Mouse (Mus musculus) forebrain, embryonic 14.5 days (tissue): Measurements from ENCODE around the gene Akap8l. TPM values are rescaled to one million over a fixed set of nuclear protein-coding genes. Genes with fewer than 3 reads are reported as not detected.

Experiments
- ATAC-seq: fragments of 200-750 bp; cut with Nextera tagmentation; 2 replicates; pipeline ENCODE4 v1.8.0; 2017; ENCODE audit warnings: mild to moderate bottlenecking, moderate library complexity
- DNase-seq: peaks from one replicate; pipeline ENCODE4 v3.0.0-alpha.2; 2015; ENCODE audit warnings: low spot score
- H3K27ac ChIP-seq: fragments of 300-500 bp; sonication (generic); 2 replicates; pipeline ENCODE4 v1.5.1; 2014; ENCODE audit warnings: low read depth, mild to moderate bottlenecking, control low read depth, low read length, moderate library complexity
- H3K27me3 ChIP-seq: fragments of 300-500 bp; sonication (generic); replicated peaks from 2 replicates; pipeline ENCODE4 v1.6.1; 2014; ENCODE audit warnings: low read length, control low read depth, mixed read lengths; ENCODE audit not compliant: control insufficient read depth, insufficient read depth
- H3K36me3 ChIP-seq: fragments of 300-500 bp; sonication (generic); 2 replicates; pipeline ENCODE4 v1.6.1; 2014; ENCODE audit warnings: low read length, control low read depth; ENCODE audit not compliant: control insufficient read depth, insufficient read depth
- H3K4me1 ChIP-seq: fragments of 300-500 bp; sonication (generic); 2 replicates; pipeline ENCODE4 v1.6.1; 2014; ENCODE audit warnings: antibody characterized with exemption, low read length, control low read depth; ENCODE audit not compliant: control insufficient read depth, insufficient read depth
- H3K4me2 ChIP-seq: fragments of 300-500 bp; sonication (generic); 2 replicates; pipeline ENCODE4 v1.6.1; 2014; ENCODE audit warnings: mild to moderate bottlenecking, control low read depth, low read length
- H3K4me3 ChIP-seq: fragments of 300-500 bp; sonication (generic); 2 replicates; pipeline ENCODE4 v1.5.1; 2014; ENCODE audit warnings: low read depth, low read length, control low read depth
- H3K9ac ChIP-seq: fragments of 300-500 bp; sonication (generic); 2 replicates; pipeline ENCODE4 v1.6.1; 2014; ENCODE audit warnings: mild to moderate bottlenecking, low read length, control low read depth, moderate library complexity
- H3K9me3 ChIP-seq: fragments of 300-500 bp; sonication (generic); replicated peaks from 2 replicates; pipeline ENCODE4 v1.6.1; 2016; ENCODE audit warnings: low read length, control low read depth, mixed read lengths; ENCODE audit not compliant: control insufficient read depth
- WGBS: fragments of 180-500 bp; shearing (Covaris S2); extraction: QIAGEN DNeasy Blood & Tissue Kit; methylation state at CpG from one replicate; pipeline ENCODE4 v1.1.7; 2014; 5-methylcytosine and 5-hydroxymethylcytosine counted together
- microRNA-seq: library from miRNA; unstranded; fragments of <30 nt; microRNA quantifications from one replicate; pipeline ENCODE4, GENCODE M21; 2016
- polyA plus RNA-seq: library from polyadenylated mRNA; unstranded; fragments of >200 nt; fragmentation: Nextera tagmentation; extraction: Ambion mirVana; gene quantifications from 2 replicates; pipeline ENCODE4 v1.2.1, GENCODE M21; 2014

Gene Akap8l
- polyA plus RNA-seq, 1 experiment from 2014 or later = 66.6 TPM

DNA sequence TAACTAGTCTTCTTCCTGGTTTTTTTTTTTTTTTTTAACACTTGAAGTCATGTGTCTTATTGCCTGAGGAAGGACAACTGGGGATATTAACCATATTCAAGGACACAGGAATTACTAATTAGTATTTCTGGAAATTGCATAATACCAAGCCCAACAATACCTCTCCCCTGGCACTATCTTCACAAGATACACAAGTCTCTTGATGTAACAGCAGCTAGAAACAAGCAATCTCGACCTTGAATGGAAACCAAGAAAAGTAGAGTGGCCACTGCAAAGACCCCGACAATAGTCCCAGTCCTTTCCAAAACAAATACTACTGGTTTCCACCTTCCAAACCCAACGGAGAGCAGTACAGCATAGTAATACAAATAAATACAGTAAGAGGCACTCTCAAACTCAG is 74.8 kb downstream of the Akap8l start:
- Histone ChIP-seq H3K4me2 (no peak overlapping the region), H3K36me3 (no peaks in the 10 kb centered on the region), H3K27me3 (no peaks in the 10 kb centered on the region), H3K4me1 (no peaks in the 10 kb centered on the region), H3K9ac (no peak overlapping the region), H3K9me3 (no peaks in the 10 kb centered on the region), H3K27ac (no peak overlapping the region), H3K4me3 (no peak overlapping the region)
- WGBS = 83% methylated on average over 3 of the region's 3 CpGs
- ATAC-seq (no peak), DNase-seq (no peak)

Small RNA genes lying within 50 kb of the gene (microRNA-seq; reads per million reads assigned to microRNA genes)
- not detected for gene Gm22201

Other genes with a start within 250 kb of the Akap8l start
- 5.6 and 6.0 TPM in 2 replicates for gene Notch3, start 183.8 kb downstream of the Akap8l start, polyA plus RNA-seq
- gene Ephx3, start 161.1 kb downstream of the Akap8l start, polyA plus RNA-seq = not detected in 2 replicates
- gene Brd4, start 65.9 kb downstream of the Akap8l start, polyA plus RNA-seq = 51.0 and 66.1 TPM in 2 replicates
- 33.9 and 40.1 TPM in 2 replicates for gene Akap8, start 29.4 kb downstream of the Akap8l start, polyA plus RNA-seq
- gene Wiz, start 38.8 kb upstream of the Akap8l start, polyA plus RNA-seq = 29.2 and 35.6 TPM in 2 replicates
- gene Rasal3, start 53.0 kb upstream of the Akap8l start, polyA plus RNA-seq = 0.52 and 1.2 TPM in 2 replicates
- not detected in 2 replicates for gene Pglyrp2, start 73.6 kb upstream of the Akap8l start, polyA plus RNA-seq
- 0.33 and 0.95 TPM in 2 replicates for gene Cyp4f39, start 102.1 kb upstream of the Akap8l start, polyA plus RNA-seq
- gene Cyp4f17, start 155.4 kb upstream of the Akap8l start, polyA plus RNA-seq = 4.1 and 5.8 TPM in 2 replicates
- gene Cyp4f16, start 186.0 kb upstream of the Akap8l start, polyA plus RNA-seq = 18.4 and 20.6 TPM in 2 replicates